Mouse (Mus musculus) kidney, adult 2 months (tissue): ENCODE measurements around the gene Dusp18. TPM values are rescaled to one million over a fixed set of nuclear protein-coding genes. Genes with fewer than 3 reads are reported as not detected.

ENCODE experiments used
- DNase-seq: peaks from one replicate; pipeline ENCODE4 v3.0.0; 2021
- H3K27ac ChIP-seq: fragments of 200-500 bp; 2 replicates; pipeline ENCODE4 v1.5.1; 2012; ENCODE audit warnings: low read depth, low read length, control low read depth, inconsistent platforms; ENCODE audit not compliant: insufficient read depth
- H3K27me3 ChIP-seq: fragments of 200-500 bp; replicated peaks from 2 replicates; pipeline ENCODE4 v1.6.1; 2012; ENCODE audit warnings: mild to moderate bottlenecking, moderate library complexity, low read length, inconsistent platforms; ENCODE audit not compliant: control insufficient read depth, insufficient read depth
- H3K36me3 ChIP-seq: fragments of 200-500 bp; 2 replicates; pipeline ENCODE4 v1.6.1; 2012; ENCODE audit warnings: mild to moderate bottlenecking, moderate library complexity, low read length, inconsistent platforms; ENCODE audit not compliant: control insufficient read depth, insufficient read depth
- H3K4me1 ChIP-seq: fragments of 200-500 bp; 2 replicates; pipeline ENCODE4 v1.6.1; 2011; ENCODE audit warnings: low read length; ENCODE audit not compliant: control insufficient read depth, insufficient read depth
- H3K4me3 ChIP-seq: fragments of 200-500 bp; 2 replicates; pipeline ENCODE4 v1.5.1; 2011; ENCODE audit warnings: mild to moderate bottlenecking, low read depth, low read length, control low read depth; ENCODE audit not compliant: insufficient read depth
- CTCF ChIP-seq: fragments of 200-500 bp; conservative IDR thresholded peaks from 2 replicates; pipeline ENCODE4 v1.5.1; 2011; ENCODE audit warnings: low read depth, mild to moderate bottlenecking, control low read depth, low read length, moderate library complexity, mixed read lengths; ENCODE audit not compliant: insufficient read depth, insufficient read length
- POLR2A ChIP-seq: fragments of 200-500 bp; IDR thresholded peaks from one replicate; pipeline ENCODE4 v1.6.1; 2011; ENCODE audit warnings: low read depth, low read length, control low read depth
- WGBS: fragments of 180-500 bp; shearing (Covaris S2); methylation state at CpG from one replicate; pipeline ENCODE4 v1.1.7; 2018; 5-methylcytosine and 5-hydroxymethylcytosine counted together
- polyA plus RNA-seq: library from polyadenylated mRNA; depleted of rRNA; stranded (reverse); fragments of >200 nt; gene quantifications from 2 replicates; pipeline ENCODE4 v1.2.3, GENCODE M21; 2012; rRNA removed

The Dusp18 gene
- polyA plus RNA-seq, 1 experiment, result 7.1 TPM

DNA sequence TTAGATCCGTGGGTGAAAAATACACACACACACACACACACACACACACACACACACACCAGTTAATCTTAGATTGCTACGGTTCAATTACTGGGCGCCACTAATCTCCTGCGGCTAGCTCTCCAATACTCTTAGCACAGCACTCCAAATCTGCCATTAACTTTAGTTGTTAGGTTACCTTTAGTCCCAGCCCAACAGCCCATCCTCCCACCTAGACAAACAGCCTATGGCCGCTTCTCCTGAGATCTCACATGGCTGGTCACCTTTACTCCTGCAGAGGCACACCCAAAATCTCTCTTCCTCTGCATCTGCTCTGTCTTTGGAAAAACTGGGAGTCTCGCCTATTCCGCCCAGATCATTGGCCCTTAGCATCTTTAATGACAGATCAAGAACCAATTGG is 46.3 kb downstream of the Dusp18 start:
- H3K27me3 ChIP-seq, result no peaks in the 10 kb centered on the region
- H3K4me3 ChIP-seq, result no peak overlapping the region
- H3K36me3 ChIP-seq, result no peaks in the 10 kb centered on the region
- TF ChIP-seq CTCF, result no peak
- no peak for TF ChIP-seq POLR2A
- H3K4me1 ChIP-seq, result no peaks in the 10 kb centered on the region; the same call in 1 of the 2 replicates
- DNase-seq, result peak; percentile 55
- no peak overlapping the region for H3K27ac ChIP-seq
- 64% methylated on average over 7 of the region's 7 CpGs for WGBS

- no peaks in the 10 kb centered on the region; the same call in 1 of the 2 replicates for H3K4me1 ChIP-seq
- H3K4me3 ChIP-seq, result no peak overlapping the region
- 24% methylated on average over 1 of the region's 1 CpGs for WGBS
- no peaks in the 10 kb centered on the region for H3K36me3 ChIP-seq
- DNase-seq, result no peak
- no peak for TF ChIP-seq CTCF
- no peak for TF ChIP-seq POLR2A
- no peak overlapping the region for H3K27ac ChIP-seq
- H3K27me3 ChIP-seq, result no peaks in the 10 kb centered on the region
Measured at GRCm38 (mm10) chr11:3946386-3946785, 51.3 kb downstream of the Dusp18 start.

Other genes with a start within 250 kb of the Dusp18 start
- 8.6 and 9.2 TPM in 2 replicates for gene Morc2a, start 246.0 kb upstream of the Dusp18 start, polyA plus RNA-seq
- 3.3 and 4.5 TPM in 2 replicates for gene Osbp2, start 31.3 kb upstream of the Dusp18 start, polyA plus RNA-seq
- gene 4921536K21Rik, start 142 bp upstream of the Dusp18 start, polyA plus RNA-seq, result 0.83 and 1.1 TPM in 2 replicates
- gene Slc35e4, start 19.4 kb downstream of the Dusp18 start, polyA plus RNA-seq, result 8.1 and 10.6 TPM in 2 replicates
- gene Tcn2, start 36.9 kb downstream of the Dusp18 start, polyA plus RNA-seq, result 2,179 and 2,584 TPM in 2 replicates
- 33.3 and 33.8 TPM in 2 replicates for gene Pes1, start 68.7 kb downstream of the Dusp18 start, polyA plus RNA-seq
- 0.34 and 0.73 TPM in 2 replicates for gene 4930556J24Rik, start 81.5 kb downstream of the Dusp18 start, polyA plus RNA-seq
- 71.7 and 91.3 TPM in 2 replicates for gene Gal3st1, start 88.4 kb downstream of the Dusp18 start, polyA plus RNA-seq
- gene Sec14l4, start 136.2 kb downstream of the Dusp18 start, polyA plus RNA-seq, result 0.36 and 0.39 TPM in 2 replicates
- 8.8 and 11.7 TPM in 2 replicates for gene Sec14l3, start 169.6 kb downstream of the Dusp18 start, polyA plus RNA-seq
- gene Mtfp1, start 200.2 kb downstream of the Dusp18 start, polyA plus RNA-seq, result 30.1 and 31.2 TPM in 2 replicates
- 1.5 and 1.8 TPM in 2 replicates for gene Sec14l2, start 228.2 kb downstream of the Dusp18 start, polyA plus RNA-seq
- gene Rnf215, start 240.0 kb downstream of the Dusp18 start, polyA plus RNA-seq, result 25.2 and 26.7 TPM in 2 replicates